Mouse (Mus musculus): ENCODE measurements around the gene Myo1g. TPM values are rescaled to one million over a fixed set of nuclear protein-coding genes. Genes with fewer than 3 reads are reported as not detected.

The Myo1g gene
- 5.7 TPM for polyA plus RNA-seq (2014; fragmentation: Illumina TruSeq; extraction: RNeasy Lipid Tissue Mini Kit (QIAGEN cat#74804); ENCODE audit: low read depth, low replicate concordance)

DNA sequence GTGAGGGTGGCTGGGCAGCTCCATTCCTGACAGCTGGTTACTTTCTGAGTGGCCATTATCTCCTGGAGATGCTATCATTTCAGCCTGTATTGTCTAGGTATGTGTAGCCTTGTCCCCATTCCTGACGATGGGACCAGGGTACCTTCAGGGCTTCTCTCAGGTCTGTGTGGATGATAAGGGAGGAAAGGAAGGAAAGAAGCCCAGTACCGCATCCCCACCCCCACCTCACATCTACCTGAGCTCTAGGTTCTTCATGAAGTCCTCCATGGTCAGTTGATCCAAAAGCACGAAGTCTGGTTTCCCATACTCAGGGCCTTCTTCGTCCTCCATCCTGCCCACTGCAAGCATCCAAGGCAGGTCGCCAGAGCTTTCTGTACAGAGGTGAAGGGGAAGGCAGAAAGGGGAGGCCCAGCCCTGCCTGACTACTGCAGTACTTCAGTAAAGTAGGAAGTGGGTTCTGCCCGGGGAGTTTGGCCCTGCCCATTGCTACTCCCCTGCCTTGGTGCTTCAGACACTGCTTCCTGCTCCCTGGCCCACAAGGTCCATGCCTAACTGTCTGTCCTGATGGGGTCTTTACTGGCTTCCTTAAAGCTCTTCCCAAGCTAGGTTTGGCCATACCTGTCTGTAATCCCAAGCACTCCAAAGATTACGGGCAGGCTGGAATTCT is at the start of gene Myo1g:
Gene Myo1g, minus strand, starts transcription at position 459 of the 667 bp plus-strand sequence.

DNA sequence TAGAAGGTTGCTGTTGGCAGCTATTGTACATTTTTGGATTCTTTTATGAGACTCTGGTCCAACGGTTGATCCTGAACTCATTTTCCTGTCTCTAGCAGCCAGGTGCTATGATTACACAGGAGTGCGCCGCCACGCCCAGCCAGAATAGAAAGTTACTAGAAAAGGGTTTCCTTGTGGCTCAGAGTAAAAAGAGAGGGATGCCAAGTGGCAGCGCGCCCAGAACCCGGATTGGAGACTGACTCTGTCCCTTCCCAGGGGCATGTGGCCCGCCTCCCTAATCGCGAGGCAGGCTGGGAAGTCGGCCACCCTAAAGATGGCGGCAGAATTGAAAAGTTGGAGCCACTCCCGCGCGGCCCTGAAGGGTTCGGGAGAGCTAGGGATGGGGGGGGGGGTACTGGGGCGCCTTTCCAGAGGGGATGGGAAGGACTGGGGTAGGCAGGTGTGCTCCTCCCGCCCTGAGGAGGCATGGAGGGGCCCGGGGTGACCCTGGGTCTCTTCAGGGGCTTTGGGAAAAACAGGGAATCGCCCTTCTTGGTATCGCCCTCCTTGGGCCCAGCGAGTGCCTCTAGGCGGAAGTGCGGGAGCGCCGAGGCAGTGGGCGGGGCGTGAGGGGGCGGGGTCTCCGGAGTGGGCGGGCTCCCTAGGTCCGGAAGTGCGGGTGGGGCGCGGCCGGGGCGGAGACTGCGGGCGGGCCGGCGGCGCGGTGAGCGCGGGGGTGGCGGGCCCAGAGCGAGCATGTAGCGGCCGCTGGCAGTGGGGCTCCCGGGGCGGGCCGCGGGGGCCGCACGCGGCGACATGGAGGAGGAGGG is 25.6 kb upstream of the Myo1g start, which contains the start of gene Ccm2:
Gene Ccm2, plus strand, starts transcription at position 683 of the 809 bp plus-strand sequence.

DNA sequence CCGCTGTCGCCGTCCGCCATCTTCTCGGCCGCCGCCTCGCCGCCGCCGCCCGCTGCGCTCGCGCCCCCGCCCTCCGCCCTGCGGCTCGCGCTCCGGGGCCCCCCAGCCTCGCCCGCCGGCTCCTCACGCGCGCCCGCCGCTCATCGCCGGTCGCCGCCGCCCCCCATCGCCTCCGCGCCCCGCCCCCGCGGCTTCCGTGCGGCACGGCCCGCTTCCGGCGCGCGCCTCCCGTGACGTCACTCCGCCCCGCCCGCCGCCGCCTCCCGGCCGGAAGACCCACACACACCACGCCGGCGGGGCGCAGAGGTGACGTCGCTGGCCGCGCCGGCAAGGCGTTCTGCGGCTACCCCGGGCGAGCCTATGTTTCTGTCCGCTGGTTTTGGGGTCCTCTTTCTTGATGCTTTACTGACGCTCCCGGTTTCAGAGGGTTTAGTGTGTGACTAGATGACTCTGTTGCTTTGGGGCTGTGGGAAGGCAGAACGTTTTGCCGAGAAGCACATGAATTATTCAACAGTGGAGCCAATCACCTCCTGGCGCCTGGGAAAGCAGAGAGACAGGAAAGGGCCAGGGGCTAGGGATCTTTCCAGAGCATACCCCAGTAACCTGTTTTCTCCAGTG is 44.8 kb downstream of the Myo1g start, which contains the start of gene Purb:
Gene Purb, minus strand, starts transcription at position 51 of the 618 bp plus-strand sequence.

Other genes with a start within 250 kb of the Myo1g start
- 187 TPM for gene Tmed4, start 246.1 kb downstream of the Myo1g start, polyA plus RNA-seq (2014; fragmentation: Illumina TruSeq; extraction: RNeasy Lipid Tissue Mini Kit (QIAGEN cat#74804); ENCODE audit: low read depth, low replicate concordance)
- gene Ogdh, start 229.3 kb downstream of the Myo1g start, polyA plus RNA-seq (2014; fragmentation: Illumina TruSeq; extraction: RNeasy Lipid Tissue Mini Kit (QIAGEN cat#74804); ENCODE audit: low read depth, low replicate concordance): 143 TPM
- gene Zmiz2, start 131.9 kb downstream of the Myo1g start, polyA plus RNA-seq (2014; fragmentation: Illumina TruSeq; extraction: RNeasy Lipid Tissue Mini Kit (QIAGEN cat#74804); ENCODE audit: low read depth, low replicate concordance): 44.5 TPM
- gene Ppia, start 105.5 kb downstream of the Myo1g start, polyA plus RNA-seq (2014; fragmentation: Illumina TruSeq; extraction: RNeasy Lipid Tissue Mini Kit (QIAGEN cat#74804); ENCODE audit: low read depth, low replicate concordance): 1,766 TPM
- 57.8 TPM for gene H2afv, start 76.5 kb downstream of the Myo1g start, polyA plus RNA-seq (2014; fragmentation: Illumina TruSeq; extraction: RNeasy Lipid Tissue Mini Kit (QIAGEN cat#74804); ENCODE audit: low read depth, low replicate concordance)
- gene Purb, start 45.0 kb downstream of the Myo1g start, polyA plus RNA-seq (2014; fragmentation: Illumina TruSeq; extraction: RNeasy Lipid Tissue Mini Kit (QIAGEN cat#74804); ENCODE audit: low read depth, low replicate concordance): 28.3 TPM
- gene Ccm2, start 25.9 kb upstream of the Myo1g start, polyA plus RNA-seq (2014; fragmentation: Illumina TruSeq; extraction: RNeasy Lipid Tissue Mini Kit (QIAGEN cat#74804); ENCODE audit: low read depth, low replicate concordance): 34.9 TPM
- gene Nacad, start 85.1 kb upstream of the Myo1g start, polyA plus RNA-seq (2014; fragmentation: Illumina TruSeq; extraction: RNeasy Lipid Tissue Mini Kit (QIAGEN cat#74804); ENCODE audit: low read depth, low replicate concordance): 2.1 TPM
- gene Tbrg4, start 105.1 kb upstream of the Myo1g start, polyA plus RNA-seq (2014; fragmentation: Illumina TruSeq; extraction: RNeasy Lipid Tissue Mini Kit (QIAGEN cat#74804); ENCODE audit: low read depth, low replicate concordance): 23.7 TPM
- not detected for gene Wap, start 117.7 kb upstream of the Myo1g start, polyA plus RNA-seq (2014; fragmentation: Illumina TruSeq; extraction: RNeasy Lipid Tissue Mini Kit (QIAGEN cat#74804); ENCODE audit: low read depth, low replicate concordance)
- 161 TPM for gene Ramp3, start 137.6 kb upstream of the Myo1g start, polyA plus RNA-seq (2014; fragmentation: Illumina TruSeq; extraction: RNeasy Lipid Tissue Mini Kit (QIAGEN cat#74804); ENCODE audit: low read depth, low replicate concordance)

Data from adipose tissue, adult 10 weeks (tissue).